ENCODE assay signal across 26 mouse cellular contexts in the genomic region with DNA sequence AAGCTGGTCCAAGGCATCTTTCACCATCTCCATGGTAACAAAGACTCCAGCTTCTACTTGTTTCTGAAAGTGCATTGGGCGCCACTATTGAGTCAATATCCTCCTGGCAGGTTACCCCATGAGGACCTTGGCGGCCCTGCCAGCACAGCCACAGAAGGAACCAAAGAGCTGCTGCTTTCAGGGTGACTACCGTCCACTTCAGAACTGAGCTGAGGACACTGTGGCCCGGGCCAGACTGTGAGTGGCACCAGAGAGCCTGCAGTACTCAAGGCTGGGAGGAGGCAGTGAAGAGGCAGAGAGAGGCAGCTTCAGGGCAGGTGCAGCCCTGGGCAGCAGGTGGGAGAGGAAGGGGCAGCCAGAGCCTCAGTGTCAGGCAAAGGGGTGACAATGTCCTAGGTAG. TPM values are rescaled to one million over a fixed set of nuclear protein-coding genes. Genes with fewer than 3 reads are reported as not detected.
DNase-seq lines count a peak whose midpoint lies in the region; ATAC-seq and TF ChIP-seq lines count a peak whose summit lies in the region.
"Had no signal": no experiment of that assay in that cellular context is flagged by ENCODE, and none has a peak within 500 bp of the region (broad histone marks: within the 10 kb centered on the region; RNA-seq: fewer than 3 reads in every experiment).

No protein-coding gene starts in this region.

- peak; percentile 44 for DNase-seq in forebrain, embryonic 11.5 days (ENCODE audit: low spot score)
- peak; percentile 35 for DNase-seq in intestine, embryonic 14.5 days (ENCODE audit: low spot score)
- peak; percentile 67 for DNase-seq in lung, postnatal 0 days (ENCODE audit: low spot score)
- no peak for DNase-seq in lung, adult 2 months
- no peak for DNase-seq in testis, postnatal 10 days (ENCODE audit: low spot score)
- DNase-seq: adrenal gland, adult 8-10 months; adrenal gland, postnatal 14 days; adrenal gland, postnatal 36 days; B cell, adult 2 months; cerebellum, adult 11-12 months; cerebellum, adult 2 months; cerebellum, adult 9-10 months; cerebellum, postnatal 10 days; cerebellum, postnatal 25 days had no signal

- ATAC-seq in forebrain, embryonic 11.5 days (replicated peaks; ENCODE audit: low FRiP score), result no peak
- no peak for ATAC-seq in forebrain, embryonic 13.5 days
- no peak for ATAC-seq in intestine, embryonic 14.5 days (replicated peaks; ENCODE audit: low FRiP score, low TSS enrichment, low read depth)
- ATAC-seq in intestine, postnatal 0 days, result no peak
- ATAC-seq in lung, postnatal 0 days, result peak; percentile 75
- ATAC-seq: activated CD4-positive, CD25-positive, alpha-beta regulatory T cell, adult 4 months; CD4-positive, CD25-positive, alpha-beta regulatory T cell, adult 4 months; forebrain, embryonic 15.5 days; Patski had no signal

- TF ChIP-seq POLR2A in lung, adult 2 months (IDR thresholded peaks at IDR 0.05; ENCODE audit: borderline replicate concordance, extremely low read depth, low read depth, low read length), result no peak
- no peak for TF ChIP-seq POLR2A in testis, adult 2 months (IDR thresholded peaks at IDR 0.05; ENCODE audit: control insufficient read depth, low read depth, low read length)

- no peak overlapping the region for H3K4me3 ChIP-seq in forebrain, embryonic 11.5 days (ENCODE audit: low read depth, low read length)
- no peak overlapping the region for H3K4me3 ChIP-seq in forebrain, embryonic 13.5 days
- no peak overlapping the region for H3K4me3 ChIP-seq in intestine, embryonic 14.5 days (ENCODE audit: low read depth, low read length)
- H3K4me3 ChIP-seq in intestine, postnatal 0 days (ENCODE audit: low read depth, low read length), result no peak overlapping the region
- no peak overlapping the region for H3K4me3 ChIP-seq in lung, postnatal 0 days (ENCODE audit: low read depth, low read length)
- H3K4me3 ChIP-seq in lung, adult 2 months (replicated peaks; ENCODE audit: extremely low read depth, low read depth, low read length), result no peak overlapping the region
- H3K4me3 ChIP-seq in testis, adult 2 months (ENCODE audit: control insufficient read depth, low read depth, low read length), result no peak overlapping the region
- H3K4me3 ChIP-seq: embryonic facial prominence, embryonic 10.5 days; embryonic facial prominence, embryonic 12.5 days; forebrain, embryonic 12.5 days; forebrain, embryonic 15.5 days had no signal

- no peak overlapping the region for H3K9ac ChIP-seq in forebrain, embryonic 11.5 days (ENCODE audit: low read length)
- no peak overlapping the region for H3K9ac ChIP-seq in forebrain, embryonic 13.5 days
- H3K9ac ChIP-seq in intestine, embryonic 14.5 days (ENCODE audit: low read length), result no peak overlapping the region
- H3K9ac ChIP-seq in intestine, postnatal 0 days (ENCODE audit: low read depth, low read length), result no peak overlapping the region
- no peak overlapping the region for H3K9ac ChIP-seq in lung, postnatal 0 days (replicated peaks; ENCODE audit: low read depth)
- H3K9ac ChIP-seq: embryonic facial prominence, embryonic 12.5 days; forebrain, embryonic 12.5 days; forebrain, embryonic 15.5 days had no signal

- H3K27me3 ChIP-seq in forebrain, embryonic 11.5 days (ENCODE audit: control insufficient read depth, insufficient read depth, low read length), result no peaks in the 10 kb centered on the region
- H3K27me3 ChIP-seq in forebrain, embryonic 13.5 days, result no peaks in the 10 kb centered on the region
- no peaks in the 10 kb centered on the region for H3K27me3 ChIP-seq in intestine, embryonic 14.5 days (replicated peaks; ENCODE audit: control insufficient read depth, insufficient read depth, low read length)
- no peaks in the 10 kb centered on the region for H3K27me3 ChIP-seq in intestine, postnatal 0 days (replicated peaks; ENCODE audit: control insufficient read depth, insufficient read depth, low read length)
- H3K27me3 ChIP-seq in lung, postnatal 0 days (replicated peaks; ENCODE audit: insufficient read depth, low read length), result no peaks in the 10 kb centered on the region
- no peaks in the 10 kb centered on the region for H3K27me3 ChIP-seq in testis, adult 2 months (ENCODE audit: control insufficient read depth, insufficient read depth, low read length)
- H3K27me3 ChIP-seq: CH12.LX; embryonic facial prominence, embryonic 12.5 days; forebrain, embryonic 12.5 days; forebrain, embryonic 15.5 days; Patski had no signal

- H3K4me1 ChIP-seq in forebrain, embryonic 11.5 days (replicated peaks; ENCODE audit: control insufficient read depth, insufficient read depth, low read length), result no peaks in the 10 kb centered on the region
- H3K4me1 ChIP-seq in forebrain, embryonic 13.5 days, result no peaks in the 10 kb centered on the region
- no peaks in the 10 kb centered on the region for H3K4me1 ChIP-seq in intestine, embryonic 14.5 days (replicated peaks; ENCODE audit: control insufficient read depth, insufficient read depth, low read length)
- H3K4me1 ChIP-seq in intestine, postnatal 0 days (replicated peaks; ENCODE audit: control insufficient read depth, insufficient read depth, low read length), result no peaks in the 10 kb centered on the region
- no peaks in the 10 kb centered on the region for H3K4me1 ChIP-seq in lung, postnatal 0 days (ENCODE audit: insufficient read depth, low read depth, low read length)
- H3K4me1 ChIP-seq in lung, adult 2 months (ENCODE audit: control insufficient read depth, insufficient read depth, low read length), result no peaks in the 10 kb centered on the region
- no peaks in the 10 kb centered on the region for H3K4me1 ChIP-seq in testis, adult 2 months (ENCODE audit: control insufficient read depth, insufficient read depth, low read length)
- H3K4me1 ChIP-seq: embryonic facial prominence, embryonic 10.5 days; embryonic facial prominence, embryonic 12.5 days; forebrain, embryonic 12.5 days; forebrain, embryonic 15.5 days had no signal

- H3K9me3 ChIP-seq in forebrain, embryonic 11.5 days (ENCODE audit: control insufficient read depth, low read length), result no peaks in the 10 kb centered on the region
- no peaks in the 10 kb centered on the region for H3K9me3 ChIP-seq in forebrain, embryonic 13.5 days (replicated peaks)
- H3K9me3 ChIP-seq in intestine, embryonic 14.5 days (ENCODE audit: control insufficient read depth, low read length), result no peaks in the 10 kb centered on the region
- H3K9me3 ChIP-seq in intestine, postnatal 0 days (ENCODE audit: control insufficient read depth), result no peaks in the 10 kb centered on the region
- H3K9me3 ChIP-seq in lung, postnatal 0 days (ENCODE audit: low read length), result no peaks in the 10 kb centered on the region
- H3K9me3 ChIP-seq: embryonic facial prominence, embryonic 10.5 days; embryonic facial prominence, embryonic 12.5 days; forebrain, embryonic 12.5 days; forebrain, embryonic 15.5 days; G1E had no signal

- 83% methylated on average over 4 of the region's 4 CpGs for WGBS in forebrain, embryonic 11.5 days
- 86% methylated on average over 4 of the region's 4 CpGs for WGBS in forebrain, embryonic 13.5 days
- 84% methylated on average over 4 of the region's 4 CpGs for WGBS in intestine, embryonic 14.5 days
- WGBS in intestine, postnatal 0 days, result 83% methylated on average over 4 of the region's 4 CpGs
- WGBS in lung, postnatal 0 days, result 79% methylated on average over 4 of the region's 4 CpGs
- WGBS in lung, adult 2 months, result 68% methylated on average over 4 of the region's 4 CpGs

- no peak overlapping the region for H3K27ac ChIP-seq in forebrain, embryonic 11.5 days (ENCODE audit: low read depth, low read length)
- no peak overlapping the region for H3K27ac ChIP-seq in forebrain, embryonic 13.5 days
- H3K27ac ChIP-seq in intestine, embryonic 14.5 days (ENCODE audit: low read depth), result no peak overlapping the region
- no peak overlapping the region for H3K27ac ChIP-seq in intestine, postnatal 0 days (ENCODE audit: low read depth, low read length)
- H3K27ac ChIP-seq in lung, postnatal 0 days (ENCODE audit: low read length), result no peak overlapping the region
- H3K27ac ChIP-seq in testis, adult 2 months (ENCODE audit: control insufficient read depth, insufficient read depth, low read depth, low read length), result no peak overlapping the region
- H3K27ac ChIP-seq: embryonic facial prominence, embryonic 10.5 days; embryonic facial prominence, embryonic 12.5 days; forebrain, embryonic 12.5 days; forebrain, embryonic 15.5 days had no signal

- peak; percentile 31; the same call in 1 of the 2 replicates for TF ChIP-seq EP300 in lung, postnatal 0 days (IDR thresholded peaks at IDR 0.05)

- no peak for TF ChIP-seq CTCF in intestine, postnatal 0 days (IDR thresholded peaks at IDR 0.05; ENCODE audit: low read depth)
- no peak for TF ChIP-seq CTCF in lung, postnatal 0 days (IDR thresholded peaks at IDR 0.05)
- TF ChIP-seq CTCF in lung, adult 2 months (IDR thresholded peaks at IDR 0.05; ENCODE audit: insufficient read depth, low read length), result no peak
- TF ChIP-seq CTCF in testis, adult 2 months (IDR thresholded peaks at IDR 0.05; ENCODE audit: control insufficient read depth, insufficient read depth, insufficient replicate concordance, low read depth, low read length), result 0 out of 2 replicates have a peak, but pooled peaks have one; percentile 9

- H3K36me3 ChIP-seq in forebrain, embryonic 11.5 days (ENCODE audit: control insufficient read depth, insufficient read depth, low read length), result no peaks in the 10 kb centered on the region
- H3K36me3 ChIP-seq in forebrain, embryonic 13.5 days (ENCODE audit: poor library complexity, severe bottlenecking), result peaks cover 38% of the 10 kb centered on the region
- peaks cover 10% of the 10 kb centered on the region for H3K36me3 ChIP-seq in intestine, embryonic 14.5 days (ENCODE audit: control insufficient read depth, insufficient read depth, low read length)
- H3K36me3 ChIP-seq in intestine, postnatal 0 days (ENCODE audit: control insufficient read depth, insufficient read depth), result peaks cover 26% of the 10 kb centered on the region; the same call in 1 of the 2 replicates
- no peaks in the 10 kb centered on the region for H3K36me3 ChIP-seq in lung, postnatal 0 days (ENCODE audit: insufficient read depth, low read length)
- H3K36me3 ChIP-seq in testis, adult 2 months (ENCODE audit: control insufficient read depth, insufficient read depth, low read length), result no peaks in the 10 kb centered on the region; the same call in none of the 2 replicates

- no peak overlapping the region for H3K4me2 ChIP-seq in forebrain, embryonic 11.5 days (ENCODE audit: low read depth, low read length, severe bottlenecking)
- no peak overlapping the region for H3K4me2 ChIP-seq in forebrain, embryonic 13.5 days
- H3K4me2 ChIP-seq in intestine, embryonic 14.5 days (ENCODE audit: low read length), result no peak overlapping the region
- no peak overlapping the region for H3K4me2 ChIP-seq in intestine, postnatal 0 days (replicated peaks; ENCODE audit: low read depth)
- H3K4me2 ChIP-seq in lung, postnatal 0 days (replicated peaks; ENCODE audit: low read depth, low read length), result no peak overlapping the region
- H3K4me2 ChIP-seq: embryonic facial prominence, embryonic 12.5 days; forebrain, embryonic 12.5 days; forebrain, embryonic 15.5 days had no signal

RNA-seq across cellular contexts. Expression of a gene that starts 7.5 kb away (rescaled TPM):
- 47.5 TPM in 2 replicates for polyA plus RNA-seq in forebrain, embryonic 11.5 days (2014; fragmentation: Nextera tagmentation; extraction: Ambion mirVana)
- 49.1 and 50.0 TPM in 2 replicates for polyA plus RNA-seq in forebrain, embryonic 13.5 days (2015; fragmentation: Nextera tagmentation; extraction: Ambion mirVana)
- polyA plus RNA-seq in intestine, embryonic 14.5 days (2014; fragmentation: Nextera tagmentation; extraction: Ambion mirVana), result 35.7 and 38.4 TPM in 2 replicates
- polyA plus RNA-seq in intestine, postnatal 0 days (2015; fragmentation: Nextera tagmentation; extraction: Ambion mirVana), result 20.1 and 22.1 TPM in 2 replicates
- 46.3 and 47.9 TPM in 2 replicates for polyA plus RNA-seq in lung, postnatal 0 days (2015; fragmentation: Nextera tagmentation; extraction: Ambion mirVana)
- 17.2 and 29.9 TPM in 2 replicates for polyA plus RNA-seq in lung, adult 2 months (2012; rRNA removed)
- polyA plus RNA-seq in testis, adult 2 months (2012; rRNA removed), result 105 and 127 TPM in 2 replicates

Comparison
In these comparisons a context has a peak if more than half of its experiments do, and no peak if none do; other contexts are left out.
1. DNase-seq: peak in forebrain, embryonic 11.5 days (single experiment), intestine, embryonic 14.5 days (single experiment) and lung, postnatal 0 days (single experiment); none in lung, adult 2 months (single experiment) and testis, postnatal 10 days (single experiment).